Mouse (Mus musculus) megakaryocyte, embryonic 14.5 days (primary cell): Measurements from ENCODE around the gene Zbtb24.

Source experiments
- FLI1 ChIP-seq: IDR thresholded peaks from 2 replicates; pipeline ENCODE4 v1.6.1; 2012; ENCODE audit warnings: low read length, inconsistent platforms, mixed read lengths
- GATA1 ChIP-seq: IDR thresholded peaks from 3 replicates; pipeline ENCODE4 v1.6.1; 2012; ENCODE audit warnings: mixed read lengths, low read length, inconsistent platforms, borderline replicate concordance

DNA sequence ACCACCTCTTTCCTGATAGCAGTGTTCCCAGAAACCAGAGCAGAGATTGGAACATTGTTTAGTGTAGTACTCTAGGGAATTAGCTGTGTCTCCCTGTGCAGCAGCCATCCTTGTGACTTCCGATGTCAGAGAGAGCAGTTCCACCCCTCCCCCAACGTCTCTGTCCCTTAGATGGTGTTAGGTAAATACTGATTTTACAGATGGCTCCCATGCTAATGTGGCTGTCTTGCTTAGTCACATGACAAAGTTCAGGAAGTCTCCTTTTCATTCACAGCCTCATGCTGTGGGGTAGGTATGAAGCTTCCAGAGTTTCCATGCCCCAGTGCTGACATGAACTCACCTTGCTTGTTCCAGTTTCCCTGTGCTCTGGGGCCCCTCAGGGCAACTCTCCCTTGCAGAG is 10.3 kb downstream of the Zbtb24 start:
- TF ChIP-seq FLI1, result no peak
- TF ChIP-seq GATA1, result no peak
